Mouse (Mus musculus) MEL (cell line): Measurements from ENCODE around the gene H3f3b. TPM values are rescaled to one million over a fixed set of nuclear protein-coding genes. Genes with fewer than 3 reads are reported as not detected.

Experiments
- DNase-seq: peaks from one replicate; pipeline ENCODE4 v3.0.0; 2011; ENCODE audit warnings: low read depth, low spot score
- H3K27ac ChIP-seq: 2 replicates; pipeline ENCODE4 v1.5.1; 2012; ENCODE audit warnings: low read depth, mild to moderate bottlenecking, control low read depth, low read length, moderate library complexity; ENCODE audit not compliant: control insufficient read depth
- H3K27me3 ChIP-seq, 2 experiments: fragments of 150-350 bp in 1 of 2; sonication (generic) in 1 of 2; 2 replicates each; pipeline ENCODE4 v1.6.1; 2012; ENCODE audit warnings: low read length in 2 of 2, mild to moderate bottlenecking in 2 of 2, improper control_type of control experiment in 1 of 2, moderate library complexity in 1 of 2; ENCODE audit not compliant: insufficient read depth in 2 of 2, control insufficient read depth in 1 of 2
- H3K36me3 ChIP-seq, 2 experiments: 2 replicates each; pipeline ENCODE4 v1.6.1; 2012 to 2014; ENCODE audit warnings: low read length in 2 of 2, improper control_type of control experiment in 1 of 2, inconsistent platforms in 1 of 2, mild to moderate bottlenecking in 1 of 2; ENCODE audit not compliant: insufficient read depth in 2 of 2, control insufficient read depth in 1 of 2
- H3K4me1 ChIP-seq, 2 experiments: fragments of 150-350 bp in 1 of 2; sonication (generic) in 1 of 2; 2 replicates each; pipeline ENCODE4 v1.6.1; 2012; ENCODE audit warnings: low read length in 2 of 2, improper control_type of control experiment in 1 of 2, mild to moderate bottlenecking in 1 of 2; ENCODE audit not compliant: insufficient read depth in 2 of 2, control insufficient read depth in 1 of 2
- H3K4me3 ChIP-seq, 2 experiments: fragments of 150-350 bp in 1 of 2; sonication (generic) in 1 of 2; 2 replicates each; pipeline ENCODE4 v1.5.1; 2012; ENCODE audit warnings: low read depth in 2 of 2, low read length in 2 of 2, mild to moderate bottlenecking in 2 of 2, moderate library complexity in 2 of 2, control low read depth in 1 of 2, improper control_type of control experiment in 1 of 2; ENCODE audit not compliant: control insufficient read depth in 1 of 2, insufficient read depth in 1 of 2
- H3K79me2 ChIP-seq: 2 replicates; pipeline ENCODE4 v1.6.1; 2012; ENCODE audit warnings: mild to moderate bottlenecking, low read length, moderate library complexity; ENCODE audit not compliant: control insufficient read depth, poor library complexity, insufficient read depth
- H3K9ac ChIP-seq: 2 replicates; pipeline ENCODE4 v1.6.1; 2012; ENCODE audit warnings: low read depth, mild to moderate bottlenecking, control low read depth, low read length, moderate library complexity; ENCODE audit not compliant: control insufficient read depth, poor library complexity, severe bottlenecking
- H3K9me3 ChIP-seq: fragments of 150-350 bp; sonication (generic); replicated peaks from 2 replicates; pipeline ENCODE4 v1.6.1; 2012; ENCODE audit warnings: mild to moderate bottlenecking, low read length, improper control_type of control experiment, moderate library complexity; ENCODE audit not compliant: insufficient read depth
- BHLHE40 ChIP-seq: IDR thresholded peaks from 2 replicates; pipeline ENCODE4 v1.6.1; 2012; ENCODE audit warnings: low read depth, mild to moderate bottlenecking, inconsistent platforms, low read length, improper control_type of control experiment, borderline replicate concordance
- CHD2 ChIP-seq: IDR thresholded peaks from 2 replicates; pipeline ENCODE4 v1.6.1; 2011; ENCODE audit warnings: low read length, improper control_type of control experiment
- E2F4 ChIP-seq: IDR thresholded peaks from 2 replicates; pipeline ENCODE4 v1.6.1; 2011; ENCODE audit warnings: low read depth, low read length, improper control_type of control experiment, borderline replicate concordance
- ELF1 ChIP-seq: IDR thresholded peaks from 2 replicates; pipeline ENCODE4 v1.6.1; 2014; ENCODE audit warnings: low read depth, mild to moderate bottlenecking, inconsistent platforms, low read length, improper control_type of control experiment, moderate library complexity
- EP300 ChIP-seq, 2 experiments: IDR thresholded peaks; 2 replicates each; pipeline ENCODE4 v1.6.1; 2011; ENCODE audit warnings: improper control_type of control experiment in 2 of 2, low read length in 2 of 2, low read depth in 1 of 2, mild to moderate bottlenecking in 1 of 2
- ETS1 ChIP-seq: IDR thresholded peaks from 2 replicates; pipeline ENCODE4 v1.6.1; 2012; ENCODE audit warnings: low read depth, mild to moderate bottlenecking, inconsistent platforms, low read length, improper control_type of control experiment, moderate library complexity
- GABPA ChIP-seq: IDR thresholded peaks from 2 replicates; pipeline ENCODE4 v1.6.1; 2012; ENCODE audit warnings: low read depth, mild to moderate bottlenecking, inconsistent platforms, low read length, improper control_type of control experiment, moderate library complexity
- GATA1 ChIP-seq: IDR thresholded peaks from 2 replicates; pipeline ENCODE4 v1.6.1; 2011; ENCODE audit warnings: low read depth, low read length, improper control_type of control experiment
- HCFC1 ChIP-seq: IDR thresholded peaks from 2 replicates; pipeline ENCODE4 v1.6.1; 2012; ENCODE audit warnings: low read depth, mild to moderate bottlenecking, inconsistent platforms, low read length, improper control_type of control experiment, moderate library complexity
- KAT2A ChIP-seq: conservative IDR thresholded peaks from 2 replicates; pipeline ENCODE4 v1.6.1; 2012; ENCODE audit warnings: low read depth, low read length, improper control_type of control experiment, inconsistent platforms
- MAFK ChIP-seq: IDR thresholded peaks from 2 replicates; pipeline ENCODE4 v1.6.1; 2011; ENCODE audit warnings: low read depth, mild to moderate bottlenecking, low read length, improper control_type of control experiment, borderline replicate concordance
- MAX ChIP-seq: IDR thresholded peaks from 2 replicates; pipeline ENCODE4 v1.6.1; 2011; ENCODE audit warnings: low read length, improper control_type of control experiment
- MEF2A ChIP-seq: IDR thresholded peaks from 2 replicates; pipeline ENCODE4 v1.6.1; 2014; ENCODE audit warnings: low read depth, mild to moderate bottlenecking, inconsistent platforms, low read length, improper control_type of control experiment; ENCODE audit not compliant: poor library complexity, insufficient replicate concordance, severe bottlenecking; ENCODE audit errors: extremely low read depth
- MXI1 ChIP-seq: IDR thresholded peaks from 2 replicates; pipeline ENCODE4 v1.6.1; 2011; ENCODE audit warnings: mild to moderate bottlenecking, low read depth, low read length, improper control_type of control experiment
- MYB ChIP-seq: IDR thresholded peaks from 2 replicates; pipeline ENCODE4 v1.6.1; 2011; ENCODE audit warnings: mild to moderate bottlenecking, low read depth, low read length, improper control_type of control experiment
- MYC ChIP-seq: IDR thresholded peaks from 2 replicates; pipeline ENCODE4 v1.6.1; 2011; ENCODE audit warnings: low read depth, mild to moderate bottlenecking, low read length, improper control_type of control experiment, moderate library complexity
- NELFE ChIP-seq: IDR thresholded peaks from 2 replicates; pipeline ENCODE4 v1.6.1; 2011; ENCODE audit warnings: low read depth, low read length, improper control_type of control experiment
- NRF1 ChIP-seq: IDR thresholded peaks from 2 replicates; pipeline ENCODE4 v1.6.1; 2014; ENCODE audit warnings: low read depth, mild to moderate bottlenecking, inconsistent platforms, low read length, improper control_type of control experiment, moderate library complexity; ENCODE audit not compliant: poor library complexity, insufficient read depth, severe bottlenecking
- POLR2A ChIP-seq, 2 experiments: IDR thresholded peaks; 2 replicates each; pipeline ENCODE4 v1.6.1; 2011 to 2012; ENCODE audit warnings: low read length in 2 of 2, mild to moderate bottlenecking in 2 of 2, control low read depth in 1 of 2, improper control_type of control experiment in 1 of 2, low read depth in 1 of 2, moderate library complexity in 1 of 2; ENCODE audit not compliant: control insufficient read depth in 1 of 2, insufficient read depth in 1 of 2, poor library complexity in 1 of 2
- POLR2AphosphoS2 ChIP-seq: IDR thresholded peaks from 2 replicates; pipeline ENCODE4 v1.6.1; 2011; ENCODE audit warnings: low read length, improper control_type of control experiment
- POLR2AphosphoS5 ChIP-seq: IDR thresholded peaks from 2 replicates; pipeline ENCODE4 v1.6.1; 2012; ENCODE audit warnings: low read depth, borderline replicate concordance, mild to moderate bottlenecking, inconsistent platforms, low read length, moderate library complexity, mixed read lengths
- RCOR1 ChIP-seq: IDR thresholded peaks from 2 replicates; pipeline ENCODE4 v1.6.1; 2012; ENCODE audit warnings: low read depth, mild to moderate bottlenecking, inconsistent platforms, low read length, improper control_type of control experiment
- TAL1 ChIP-seq: IDR thresholded peaks from 2 replicates; pipeline ENCODE4 v1.6.1; 2012; ENCODE audit warnings: mild to moderate bottlenecking, inconsistent platforms, low read length, moderate library complexity, mixed read lengths
- TBP ChIP-seq: IDR thresholded peaks from 2 replicates; pipeline ENCODE4 v1.8.0; 2011; ENCODE audit warnings: low read depth, low read length, improper control_type of control experiment
- TCF12 ChIP-seq: IDR thresholded peaks from 2 replicates; pipeline ENCODE4 v1.6.1; 2014; ENCODE audit warnings: low read depth, mild to moderate bottlenecking, inconsistent platforms, low read length, improper control_type of control experiment, moderate library complexity
- UBTF ChIP-seq: IDR thresholded peaks from 2 replicates; pipeline ENCODE4 v1.6.1; 2012; ENCODE audit warnings: low read depth, mild to moderate bottlenecking, inconsistent platforms, low read length, improper control_type of control experiment, moderate library complexity, borderline replicate concordance; ENCODE audit not compliant: insufficient read depth
- USF1 ChIP-seq: IDR thresholded peaks from 2 replicates; pipeline ENCODE4 v1.6.1; 2014; ENCODE audit warnings: low read depth, mild to moderate bottlenecking, inconsistent platforms, low read length, improper control_type of control experiment, moderate library complexity
- USF2 ChIP-seq, 2 experiments: IDR thresholded peaks; 2 replicates each; pipeline ENCODE4 v1.6.1; 2011 to 2012; ENCODE audit warnings: improper control_type of control experiment in 2 of 2, low read length in 2 of 2, borderline replicate concordance in 1 of 2, inconsistent platforms in 1 of 2, low read depth in 1 of 2, mild to moderate bottlenecking in 1 of 2; ENCODE audit not compliant: insufficient read depth in 1 of 2
- ZC3H11A ChIP-seq: IDR thresholded peaks from 2 replicates; pipeline ENCODE4 v1.6.1; 2012; ENCODE audit warnings: low read depth, mild to moderate bottlenecking, inconsistent platforms, low read length, improper control_type of control experiment
- ZMIZ1 ChIP-seq: IDR thresholded peaks from 2 replicates; pipeline ENCODE4 v1.6.1; 2012; ENCODE audit warnings: low read depth, mild to moderate bottlenecking, inconsistent platforms, low read length, improper control_type of control experiment, moderate library complexity
- ZNF384 ChIP-seq: IDR thresholded peaks from 2 replicates; pipeline ENCODE4 v1.6.1; 2012; ENCODE audit warnings: low read depth, mild to moderate bottlenecking, inconsistent platforms, low read length, improper control_type of control experiment
- polyA plus RNA-seq, 2 experiments: library from polyadenylated mRNA; stranded (reverse) in 1 of 2; unstranded in 1 of 2; fragments of >175 nt in 1 of 2; fragments of >200 nt in 1 of 2; gene quantifications; 2 replicates each; pipeline versions ENCODE4 v1.2.1 to v1.2.4; 2012; ENCODE audit warnings: low replicate concordance in 2 of 2, low read depth in 1 of 2; ENCODE audit not compliant: insufficient read length in 2 of 2, insufficient read depth in 1 of 2, missing spikeins in 1 of 2
- total RNA-seq: library from RNA; depleted of rRNA; stranded (reverse); fragments of 300-350 nt; gene quantifications from 2 replicates; pipeline ENCODE4 v1.2.3, GENCODE M21; 2012

The H3f3b gene
- total and polyA plus RNA-seq, 3 experiments, result 96.6 to 767 (median 498) TPM

DNA sequence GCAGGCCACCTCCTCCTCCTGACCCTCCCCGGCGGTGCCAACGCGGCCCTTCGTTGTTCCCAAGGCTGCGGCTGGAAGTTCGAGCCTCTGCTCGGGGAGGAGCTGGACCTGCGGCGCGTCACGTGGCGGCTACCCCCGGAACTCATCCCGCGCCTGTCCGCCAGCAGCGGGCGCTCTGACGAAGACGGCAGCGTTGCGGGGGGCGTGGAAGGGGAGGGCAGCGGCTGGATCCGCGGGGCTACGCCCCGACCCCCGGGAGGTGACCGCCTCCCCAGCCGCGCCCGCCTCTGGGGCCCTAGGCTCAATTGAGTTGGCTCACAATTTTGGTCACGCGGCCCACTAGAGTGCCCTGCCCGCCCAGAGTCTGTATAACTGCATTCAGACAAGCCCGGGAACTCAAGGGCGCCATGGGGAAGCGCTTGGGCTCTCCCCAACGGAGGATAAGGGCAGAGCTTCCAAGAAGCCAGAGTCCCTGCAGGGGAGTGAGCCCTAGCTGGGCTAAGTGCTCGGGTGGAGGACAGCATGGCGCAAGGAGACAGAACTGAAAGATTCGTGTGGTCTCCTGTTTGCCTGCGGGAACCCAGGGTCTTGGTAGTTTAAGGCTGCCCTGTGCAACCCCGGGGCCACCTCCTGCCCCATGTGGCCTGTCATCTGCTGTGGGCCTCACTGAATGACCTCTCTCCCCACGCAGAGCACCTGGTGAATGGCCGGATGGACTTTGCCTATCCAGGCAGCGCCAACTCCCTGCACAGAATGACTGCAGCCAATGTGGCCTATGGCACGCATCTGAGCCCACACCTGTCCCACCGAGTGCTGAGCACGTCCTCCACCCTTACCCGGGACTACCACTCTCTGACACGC, 22.7 kb downstream of the H3f3b start (continued):
- TF ChIP-seq NRF1, result no peak
- peak; percentile 92; the same call in 1 of the 2 replicates for TF ChIP-seq UBTF
- TF ChIP-seq ETS1, result peak; percentile 42; the same call in 1 of the 2 replicates
- TF ChIP-seq ZNF384, result no peak

DNA sequence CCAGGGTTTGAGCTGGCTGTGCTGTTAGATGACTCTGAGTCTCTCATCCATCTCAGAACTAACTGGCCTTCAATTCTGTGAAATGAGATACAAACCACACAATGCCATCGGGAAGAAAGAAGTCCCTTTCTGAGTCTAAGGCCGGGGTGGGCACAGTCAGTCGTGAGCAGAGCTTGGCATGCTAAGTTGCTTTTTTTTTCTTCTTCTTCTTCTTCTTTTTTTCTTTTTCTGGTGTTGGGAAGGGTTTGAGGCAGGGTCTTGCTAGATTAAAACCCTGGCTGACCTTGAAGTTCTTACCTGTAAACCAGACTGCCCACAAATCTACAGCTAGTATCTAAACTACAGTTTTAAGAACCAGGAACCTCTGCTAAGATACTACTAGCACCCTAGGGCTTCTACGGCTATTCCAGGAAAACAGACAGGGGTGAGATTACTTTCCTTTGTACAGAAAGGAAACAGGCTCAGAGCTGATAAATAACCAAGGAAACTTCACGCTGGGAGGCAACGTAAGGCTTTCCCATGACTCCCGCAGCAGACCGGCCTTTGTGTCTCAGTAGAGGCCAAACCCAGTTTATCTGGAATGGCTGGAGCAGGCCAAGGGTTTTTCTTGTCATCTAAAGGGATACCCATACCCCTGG, 23.5 kb downstream of the H3f3b start:
- peak overlapping the region; percentile 77 for H3K27ac ChIP-seq
- no peaks in the 10 kb centered on the region; the same call in 1 of the 2 replicates for H3K79me2 ChIP-seq
- no peaks in the 10 kb centered on the region for H3K27me3 ChIP-seq
- H3K4me1 ChIP-seq, result peaks cover 5 to 17% of the 10 kb centered on the region in 2 experiments
- H3K9ac ChIP-seq, result peak overlapping the region; percentile 80
- no peaks in the 10 kb centered on the region for H3K9me3 ChIP-seq
- peak; percentile 85 for DNase-seq
- H3K36me3 ChIP-seq, result peaks cover 0 to 8% of the 10 kb centered on the region in 2 experiments; a peak in 2 of 4 replicates
- peak overlapping the region; percentile 46 to 56 for H3K4me3 ChIP-seq
- no peak for TF ChIP-seq E2F4
- no peak for TF ChIP-seq GABPA
- TF ChIP-seq MYC, result 0 out of 2 replicates have a peak, but pooled peaks have one; percentile 33
- TF ChIP-seq NELFE, result no peak
- no peak for TF ChIP-seq ZC3H11A
- no peak; the same call in 1 of the 2 replicates for TF ChIP-seq RCOR1
- no peak; the same call in 1 of the 2 replicates for TF ChIP-seq MAX
- no peak; the same call in 1 of the 2 replicates for TF ChIP-seq HCFC1
- TF ChIP-seq MXI1, result no peak
- TF ChIP-seq MEF2A, result no peak
- TF ChIP-seq MYB, result no peak
- TF ChIP-seq KAT2A, result no peak
- no peak; the same call in 1 of the 2 replicates for TF ChIP-seq ELF1
- peak; percentile 69 to 83; a peak in 3 of 4 replicates for TF ChIP-seq EP300 (IDR thresholded peaks at IDR 0.05; ENCODE audit: low read depth in 1 of 2, low read length in 2 of 2)
- TF ChIP-seq MAFK, result no peak
- peak; percentile 68 for TF ChIP-seq TAL1
- TF ChIP-seq TCF12, result peak; percentile 32; the same call in 1 of the 2 replicates
- peak; percentile 74 for TF ChIP-seq ZNF384
- TF ChIP-seq POLR2AphosphoS2, result no peak
- peak; percentile 37 for TF ChIP-seq ETS1
- TF ChIP-seq TBP, result no peak; the same call in 1 of the 2 replicates
- TF ChIP-seq USF2 (IDR thresholded peaks at IDR 0.05; ENCODE audit: borderline replicate concordance in 1 of 2, insufficient read depth in 1 of 2, low read depth in 1 of 2, low read length in 2 of 2), result no peak
- no peak for TF ChIP-seq USF1
- TF ChIP-seq CHD2, result peak; percentile 12; the same call in 1 of the 2 replicates
- TF ChIP-seq ZMIZ1, result peak; percentile 20; the same call in 1 of the 2 replicates
- no peak for TF ChIP-seq POLR2AphosphoS5
- peak; percentile 50 for TF ChIP-seq GATA1
- no peak; a peak in 1 of 4 replicates for TF ChIP-seq POLR2A (IDR thresholded peaks at IDR 0.05; ENCODE audit: control insufficient read depth in 1 of 2, insufficient read depth in 1 of 2, low read depth in 1 of 2, low read length in 2 of 2, poor library complexity in 1 of 2)
- no peak for TF ChIP-seq BHLHE40
